9 mouse cellular contexts compared by ENCODE assay signal in the genomic region with DNA sequence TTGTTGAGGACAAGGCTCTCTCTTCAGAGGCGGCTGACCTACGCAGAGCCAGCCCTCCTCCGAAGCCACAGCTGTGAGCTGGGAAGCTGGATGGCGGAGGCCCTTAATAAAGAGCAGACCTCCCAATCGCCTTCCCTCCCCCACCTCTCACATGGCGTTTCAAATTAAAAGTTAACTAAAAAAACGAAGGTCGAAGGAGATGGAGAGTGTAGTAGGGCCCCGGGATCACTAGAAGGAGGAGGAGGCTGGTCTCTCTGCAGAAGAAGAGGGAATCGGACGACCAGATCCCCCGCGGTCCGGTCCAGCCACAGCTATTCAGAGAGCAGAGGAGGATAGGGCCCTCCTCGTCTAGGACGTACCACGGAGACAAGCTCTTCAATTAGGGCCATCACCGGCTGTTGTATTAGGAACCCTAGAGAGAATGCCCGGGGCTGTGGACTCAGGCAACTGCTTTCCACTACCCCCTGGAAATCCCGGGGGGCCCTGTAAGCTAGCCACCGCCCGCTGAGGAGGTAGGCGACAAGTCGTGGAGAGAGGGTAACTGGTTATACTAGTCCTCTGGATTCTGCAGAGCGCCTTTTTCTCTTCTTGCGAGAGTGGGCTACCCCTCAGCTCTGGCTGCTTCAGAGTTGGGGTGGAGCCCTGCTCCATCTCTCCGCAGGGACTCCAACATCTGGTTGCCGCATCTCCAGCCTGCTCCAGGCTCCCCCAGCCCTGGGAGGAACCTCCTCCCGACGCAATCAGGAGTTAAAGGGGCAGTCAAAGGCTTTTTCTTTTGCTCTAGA. TPM values are rescaled to one million over a fixed set of nuclear protein-coding genes. Genes with fewer than 3 reads are reported as not detected.
DNase-seq lines count a peak whose midpoint lies in the region; ATAC-seq lines count a peak whose summit lies in the region.
"Had no signal": no experiment of that assay in that cellular context is flagged by ENCODE, and none has a peak within 500 bp of the region (broad histone marks: within the 10 kb centered on the region; RNA-seq: fewer than 3 reads in every experiment).

No protein-coding gene starts in this region.

- H3K36me3 ChIP-seq in embryonic facial prominence, embryonic 12.5 days = no peaks in the 10 kb centered on the region
- H3K36me3 ChIP-seq in heart, embryonic 16.5 days (ENCODE audit: control insufficient read depth, insufficient read depth) = no peaks in the 10 kb centered on the region
- H3K36me3 ChIP-seq: liver, embryonic 15.5 days had no signal

- H3K9me3 ChIP-seq in embryonic facial prominence, embryonic 12.5 days = no peaks in the 10 kb centered on the region
- no peaks in the 10 kb centered on the region for H3K9me3 ChIP-seq in heart, embryonic 16.5 days (replicated peaks; ENCODE audit: control insufficient read depth, low read length)
- H3K9me3 ChIP-seq: liver, embryonic 15.5 days had no signal

- H3K9ac ChIP-seq in embryonic facial prominence, embryonic 12.5 days = peak overlapping the region; percentile 52
- peak overlapping the region; percentile 21 for H3K9ac ChIP-seq in heart, embryonic 16.5 days (ENCODE audit: low read length)
- H3K9ac ChIP-seq: liver, embryonic 15.5 days had no signal

- peak overlapping the region; percentile 79 for H3K4me3 ChIP-seq in embryonic facial prominence, embryonic 12.5 days
- peak overlapping the region; percentile 41 for H3K4me3 ChIP-seq in heart, embryonic 16.5 days (ENCODE audit: low read length)
- H3K4me3 ChIP-seq: liver, embryonic 15.5 days had no signal

- DNase-seq in ZHBTc4 (ENCODE audit: low read depth, low spot score) = peak; percentile 43
- DNase-seq in kidney, postnatal 4 days = peak; percentile 61 to 76
- peak; percentile 79 for DNase-seq in skeletal muscle tissue, adult 2 months (ENCODE audit: low read depth, low spot score)
- no peak for DNase-seq in layer of hippocampus, postnatal 25 days (ENCODE audit: extremely low spot score in 1 of 2, low spot score in 1 of 2)
- no peak for DNase-seq in right cerebral cortex, postnatal 4 days
- DNase-seq in cerebellum, adult 11 months = no peak

- peaks cover 7% of the 10 kb centered on the region for H3K27me3 ChIP-seq in embryonic facial prominence, embryonic 12.5 days
- H3K27me3 ChIP-seq in heart, embryonic 16.5 days (ENCODE audit: control insufficient read depth, insufficient read depth, low read length) = peaks cover 72% of the 10 kb centered on the region

- peak; percentile 55 for ATAC-seq in embryonic facial prominence, embryonic 12.5 days (ENCODE audit: insufficient number of reproducible peaks, insufficient read depth, low FRiP score, low TSS enrichment)
- ATAC-seq in heart, embryonic 16.5 days (replicated peaks; ENCODE audit: extremely low read depth, insufficient read depth, low FRiP score) = no peak

- WGBS in embryonic facial prominence, embryonic 12.5 days = under 1% methylated on average over 30 of the region's 30 CpGs
- WGBS in heart, embryonic 16.5 days = 4% methylated on average over 29 of the region's 30 CpGs

- peak overlapping the region; percentile 100 for H3K27ac ChIP-seq in embryonic facial prominence, embryonic 12.5 days
- peak overlapping the region; percentile 66 for H3K27ac ChIP-seq in heart, embryonic 16.5 days (ENCODE audit: low read length)
- H3K27ac ChIP-seq: liver, embryonic 15.5 days had no signal

- H3K4me1 ChIP-seq in embryonic facial prominence, embryonic 12.5 days = peaks cover 31% of the 10 kb centered on the region
- H3K4me1 ChIP-seq in heart, embryonic 16.5 days (ENCODE audit: control insufficient read depth, insufficient read depth, low read length) = peaks cover 13% of the 10 kb centered on the region
- H3K4me1 ChIP-seq: liver, embryonic 15.5 days had no signal

- H3K4me2 ChIP-seq in embryonic facial prominence, embryonic 12.5 days (replicated peaks) = peak overlapping the region; percentile 63
- H3K4me2 ChIP-seq in heart, embryonic 16.5 days (ENCODE audit: low read depth, low read length) = peak overlapping the region; percentile 53
- H3K4me2 ChIP-seq: liver, embryonic 15.5 days had no signal

RNA-seq across cellular contexts. Expression of gene Pdgfra, which starts 3.6 kb away (rescaled TPM):
- polyA plus RNA-seq in embryonic facial prominence, embryonic 12.5 days (2016; fragmentation: Nextera tagmentation; extraction: Ambion mirVana) = 125 and 127 TPM in 2 replicates
- 11.6 and 17.2 TPM in 2 replicates for polyA plus RNA-seq in heart, embryonic 16.5 days (2015; fragmentation: Nextera tagmentation; extraction: Ambion mirVana)
- total RNA-seq in layer of hippocampus, postnatal 25 days (2021) = 10 to 100 TPM; 44.3 to 45.7 TPM

Comparison
In these comparisons a context has a peak if more than half of its experiments do, and no peak if none do; other contexts are left out.
1. DNase-seq: peak in ZHBTc4 (single experiment), kidney, postnatal 4 days (2 of 2) and skeletal muscle tissue, adult 2 months (single experiment); none in layer of hippocampus, postnatal 25 days (0 of 2), right cerebral cortex, postnatal 4 days (single experiment) and cerebellum, adult 11 months (single experiment).